Mouse (Mus musculus): ENCODE results near the gene Tanc1.

The Tanc1 gene

DNA sequence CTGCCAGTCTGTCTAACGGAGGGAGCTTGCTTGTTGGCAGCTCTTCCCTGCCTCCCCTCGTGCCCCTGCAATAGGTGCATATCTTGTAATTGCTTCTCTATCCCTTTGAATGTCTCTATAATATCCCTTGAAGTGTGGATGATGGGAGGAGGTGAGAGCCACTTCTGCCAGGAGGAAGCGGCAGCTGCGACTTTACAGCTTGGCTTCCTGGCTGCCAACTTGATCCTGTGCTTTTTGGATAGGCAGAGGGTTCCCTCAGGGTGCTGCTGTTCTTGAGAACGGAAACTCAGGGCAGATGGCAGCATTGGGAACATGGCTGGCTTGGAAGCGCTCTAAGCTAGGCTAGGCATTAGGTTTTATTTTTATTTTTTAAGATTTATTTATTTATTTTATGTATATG lies 183.0 kb downstream of the Tanc1 start:
- no peak for DNase-seq (ENCODE audit: low spot score)

DNA sequence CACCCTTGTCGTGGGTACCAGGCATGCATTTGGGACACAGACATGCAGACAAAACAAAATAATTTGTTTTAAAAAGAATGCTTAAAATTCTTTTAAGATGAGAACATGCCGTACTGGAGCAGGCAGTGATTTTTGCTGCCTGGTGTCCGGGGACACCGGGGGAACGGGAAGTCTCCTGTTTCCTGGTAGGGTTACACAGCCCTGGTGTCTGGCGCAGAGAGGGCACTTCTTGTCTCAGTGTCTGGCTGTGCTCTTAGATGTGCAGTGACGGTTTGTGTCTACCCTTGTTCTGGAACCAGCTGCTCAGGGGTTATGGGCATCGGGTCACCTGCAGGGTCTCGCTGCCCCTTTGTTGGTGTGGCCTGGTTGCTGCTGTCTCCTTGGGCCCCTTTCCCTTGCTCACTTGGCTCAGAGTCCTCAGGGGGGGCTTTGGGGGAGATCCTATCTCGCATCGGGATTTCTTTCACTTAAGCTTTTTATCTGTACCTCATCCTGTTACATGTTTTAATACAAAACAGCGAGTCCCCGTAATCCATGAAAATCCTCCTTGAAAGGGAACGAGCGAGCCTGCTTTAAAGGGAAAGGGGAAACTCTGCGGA lies 187.2 kb downstream of the Tanc1 start:
- no peak for DNase-seq (ENCODE audit: low spot score)

DNA sequence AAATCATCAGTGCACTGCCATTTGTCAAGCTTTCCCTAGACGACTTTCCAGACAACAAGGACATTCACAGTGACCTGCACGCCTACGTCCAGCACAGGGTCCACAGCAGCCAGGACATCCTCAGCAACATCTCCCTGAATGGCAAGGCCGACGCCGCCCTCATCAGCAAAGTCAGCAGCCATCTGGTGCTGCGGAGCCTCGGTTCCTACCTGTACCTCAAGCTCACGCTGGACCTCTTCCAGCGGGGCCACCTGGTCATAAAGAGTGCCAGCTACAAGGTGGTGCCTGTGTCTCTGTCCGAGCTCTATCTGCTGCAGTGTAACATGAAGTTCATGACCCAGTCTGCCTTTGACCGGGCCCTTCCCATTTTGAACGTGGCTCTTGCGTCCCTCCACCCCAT lies 187.7 kb downstream of the Tanc1 start:
- no peak for DNase-seq (ENCODE audit: low spot score)

DNA sequence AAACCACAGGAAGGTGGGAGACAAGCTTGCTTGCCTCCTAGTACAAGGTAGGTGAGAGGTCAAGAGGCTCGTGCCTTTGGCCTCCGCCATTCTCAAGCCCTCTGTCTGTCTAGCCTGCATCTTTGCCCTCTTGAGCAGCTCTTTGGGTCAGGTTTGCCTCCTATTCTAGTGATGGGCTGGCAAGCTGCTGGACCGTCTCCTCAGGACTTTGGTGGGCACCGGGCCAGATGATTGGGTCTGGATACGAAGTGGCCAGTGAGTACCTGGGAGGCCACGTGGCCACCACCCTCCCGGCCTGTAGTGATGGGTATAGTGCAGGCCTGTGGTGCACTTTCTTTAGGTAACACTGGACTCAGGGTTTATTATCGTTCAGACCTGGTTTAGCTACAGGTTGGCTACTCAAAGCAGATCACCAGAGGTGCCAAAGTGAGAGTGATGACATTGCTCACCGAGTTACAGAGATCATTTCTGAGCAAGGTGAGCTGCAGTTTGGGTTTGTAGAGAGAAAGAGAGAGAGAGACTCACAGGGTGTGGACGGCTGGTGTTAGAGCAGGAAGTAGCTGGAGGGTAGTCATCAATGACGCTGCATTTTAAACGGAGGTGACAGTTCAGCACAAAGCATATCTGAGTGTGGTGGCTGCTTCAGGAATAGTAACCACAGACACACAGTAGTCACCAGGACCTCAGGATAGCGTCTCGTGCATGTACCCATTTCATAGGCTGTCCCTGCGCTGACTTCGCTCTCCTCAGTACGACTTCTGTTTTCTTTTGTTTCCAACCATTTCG lies 188.8 kb downstream of the Tanc1 start:
- DNase-seq (ENCODE audit: low spot score): no peak

DNA sequence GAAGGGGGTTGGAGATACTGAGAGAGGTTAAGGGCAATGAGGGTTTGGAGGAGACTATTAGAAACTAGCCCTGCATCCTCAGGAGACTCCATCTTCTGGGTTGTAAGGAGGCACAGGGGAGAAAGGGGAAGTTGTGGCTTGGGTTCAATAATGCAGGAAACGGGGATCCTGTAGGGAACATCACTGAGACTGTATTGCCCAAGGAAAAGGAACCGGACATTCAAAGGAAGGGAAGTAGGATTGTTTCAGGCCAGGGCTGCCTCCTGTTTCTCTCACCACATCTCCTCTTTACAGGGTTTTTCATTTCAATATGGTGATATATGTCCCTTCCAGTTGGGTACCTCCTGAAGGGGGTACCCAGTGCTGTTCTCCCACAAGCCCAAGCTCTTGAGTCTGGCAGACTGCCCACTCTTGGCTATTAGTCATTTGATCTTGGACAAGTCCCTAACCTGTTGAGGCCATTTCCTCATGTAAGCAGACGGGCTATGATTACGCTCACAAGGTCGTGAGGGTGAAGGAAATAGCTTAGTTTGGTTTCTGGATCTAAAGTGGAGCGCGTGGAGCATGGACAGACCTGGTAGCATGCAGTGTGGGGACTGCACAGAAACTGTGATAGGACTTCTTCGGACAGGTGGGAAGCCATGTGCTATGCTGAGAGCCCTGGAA lies 191.0 kb downstream of the Tanc1 start:
- no peak for DNase-seq (ENCODE audit: low spot score)

DNA sequence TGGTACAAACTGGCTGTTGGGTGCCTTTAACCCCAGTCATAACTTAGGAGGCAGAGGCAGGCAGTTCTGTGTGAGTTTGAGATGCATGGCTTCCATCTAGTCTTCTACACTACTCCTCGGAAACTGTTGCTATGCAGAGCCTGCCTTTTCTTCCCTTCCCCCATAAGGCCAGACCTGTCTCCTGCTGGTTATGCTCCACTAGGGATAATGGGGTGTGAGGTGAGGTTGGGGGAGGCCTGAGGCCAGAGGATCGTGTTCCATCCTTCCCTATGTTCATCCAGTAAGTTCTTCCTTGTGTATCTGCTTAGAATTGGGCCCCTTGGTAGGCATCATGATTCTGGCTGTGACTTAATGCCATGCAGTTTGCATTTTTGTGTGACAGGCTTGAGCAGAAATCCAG lies 193.8 kb downstream of the Tanc1 start:
- no peak for DNase-seq (ENCODE audit: low spot score)

DNA sequence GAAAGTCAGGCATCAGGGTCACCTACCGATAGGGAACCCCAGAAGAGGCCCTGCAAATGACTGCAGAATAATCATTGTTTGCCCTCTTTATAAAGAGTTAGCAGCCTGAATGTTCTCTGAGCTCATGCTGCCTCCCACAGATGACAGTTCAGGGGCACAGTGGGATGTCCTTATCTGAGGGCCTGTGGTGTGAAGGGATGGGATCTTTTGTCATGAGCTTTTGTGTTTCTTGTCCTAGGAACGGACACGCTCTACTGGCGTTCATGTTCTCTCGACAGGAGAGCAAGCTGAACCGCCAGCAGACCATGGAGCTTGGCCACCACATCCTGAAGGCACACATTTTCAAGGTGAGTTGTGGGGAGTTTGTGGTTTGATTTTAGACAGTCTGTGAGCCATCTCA lies 194.2 kb downstream of the Tanc1 start:
- no peak for DNase-seq (ENCODE audit: low spot score)

DNA sequence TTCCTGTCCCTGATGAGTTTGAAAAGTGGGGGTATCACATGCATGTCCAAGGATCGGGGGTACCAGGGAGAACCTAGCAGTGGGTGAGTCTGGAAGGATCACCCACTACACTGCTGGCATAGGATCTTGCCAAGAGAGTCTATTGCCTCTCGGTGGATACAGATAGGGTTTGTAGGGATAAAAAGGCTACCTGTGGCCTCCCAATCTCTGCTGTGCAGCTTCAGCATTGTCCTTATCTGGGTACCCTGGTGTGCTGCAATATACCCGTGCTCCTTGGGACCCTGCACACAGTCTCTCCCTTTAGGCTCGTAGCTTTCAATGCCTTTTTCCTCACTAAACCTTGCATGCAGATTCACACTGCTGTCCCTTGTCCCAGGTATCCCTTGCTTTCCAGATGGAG lies 196.8 kb downstream of the Tanc1 start:
- no peak for DNase-seq (ENCODE audit: low spot score)

DNA sequence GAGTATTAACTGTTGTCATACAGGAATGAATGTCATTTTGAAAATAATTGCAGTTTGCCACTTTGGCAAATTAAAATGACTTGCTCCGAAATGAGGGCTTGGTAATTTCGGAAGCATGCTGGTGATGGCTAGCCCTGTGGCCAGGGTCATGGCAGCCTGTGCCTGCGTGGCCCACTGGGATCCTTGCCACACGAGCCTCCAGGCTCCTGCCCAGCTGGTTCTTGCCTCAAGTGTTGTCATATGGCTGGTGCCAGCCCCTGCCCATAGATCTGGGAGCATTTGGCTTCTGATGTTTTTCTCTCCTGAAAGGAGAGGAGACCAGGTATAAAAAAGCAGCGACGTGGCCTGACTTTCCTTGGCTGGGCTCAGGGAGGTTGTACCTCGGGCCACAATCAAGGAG lies 198.2 kb downstream of the Tanc1 start:
- DNase-seq (ENCODE audit: low spot score): no peak

DNA sequence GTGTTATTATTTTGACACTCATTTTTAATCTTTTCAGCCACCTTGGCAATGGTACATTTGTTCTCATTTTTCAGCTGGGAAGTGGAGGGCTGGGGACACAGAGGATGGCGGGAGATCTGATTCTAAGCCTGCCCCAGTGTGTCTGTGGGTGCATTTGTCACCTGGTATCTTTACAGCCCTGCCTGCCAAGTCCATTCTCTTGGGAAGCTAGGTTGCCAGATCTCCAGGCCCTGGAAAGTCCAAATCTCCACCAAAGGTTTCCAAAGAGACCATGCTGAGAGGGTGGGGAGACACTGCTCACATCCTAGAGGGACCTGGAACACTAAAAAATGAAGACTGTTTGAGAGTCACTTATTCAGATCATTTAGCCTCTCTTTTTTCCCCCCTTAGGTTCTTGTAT lies 199.4 kb downstream of the Tanc1 start:
- no peak for DNase-seq (ENCODE audit: low spot score)

DNA sequence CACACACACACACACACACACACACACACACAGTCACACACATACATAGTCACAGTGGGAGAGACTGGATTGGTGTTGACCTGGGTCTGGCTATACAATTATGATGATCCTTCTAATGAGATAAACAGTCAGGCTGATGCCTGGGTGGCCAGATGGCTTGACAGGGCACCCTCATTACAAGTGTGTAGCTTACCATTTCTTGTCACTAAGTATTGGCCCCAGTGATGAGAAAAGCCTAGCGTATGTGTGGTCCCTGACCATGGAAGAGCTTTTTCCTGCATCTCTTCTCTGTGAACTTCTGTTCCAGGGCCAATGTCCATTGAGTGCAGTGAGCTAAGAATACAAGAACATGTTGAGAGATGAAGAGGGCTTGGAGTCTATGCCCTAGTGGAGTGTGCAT lies 200.8 kb downstream of the Tanc1 start:
- no peak for DNase-seq (ENCODE audit: low spot score)

DNA sequence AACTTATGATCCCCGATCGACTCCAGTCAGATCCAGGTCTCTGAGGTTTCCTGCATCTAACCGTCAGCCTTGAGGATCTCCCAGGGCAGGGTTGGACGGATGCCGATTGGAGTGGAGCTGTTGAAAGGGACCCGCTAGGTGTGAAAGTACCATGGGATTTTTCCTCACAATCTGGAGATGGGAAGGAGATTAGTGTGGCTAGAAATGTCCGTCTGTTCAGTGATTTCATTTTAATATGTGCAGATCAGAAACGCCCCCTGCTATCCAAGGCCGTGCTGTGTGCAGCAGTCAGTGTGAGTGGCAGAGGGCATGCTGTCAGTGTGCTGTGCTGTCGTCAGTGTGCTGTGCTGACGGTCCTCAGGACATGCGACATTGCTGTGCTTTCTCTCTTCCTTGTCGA lies 201.6 kb downstream of the Tanc1 start:
- DNase-seq (ENCODE audit: low spot score): no peak

DNA sequence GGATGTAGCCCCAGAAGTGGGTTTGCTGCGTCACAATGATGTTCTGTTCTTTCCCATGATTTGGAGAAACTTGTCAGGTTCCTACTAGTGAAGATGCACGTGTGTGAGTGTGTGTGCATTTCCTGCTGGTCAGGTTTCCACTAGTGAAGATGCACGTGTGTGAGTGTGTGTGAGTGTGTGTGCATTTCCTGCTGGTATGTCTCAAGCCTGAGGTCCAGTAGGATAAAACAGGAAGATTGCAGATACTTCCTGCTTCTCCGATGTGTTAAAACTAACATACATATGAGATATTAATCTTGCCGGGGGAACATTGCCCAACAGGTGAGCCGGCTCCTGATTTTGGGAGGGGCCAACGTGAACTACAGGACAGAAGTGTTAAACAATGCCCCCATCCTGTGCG lies 203.2 kb downstream of the Tanc1 start:
- no peak for DNase-seq (ENCODE audit: low spot score)

DNA sequence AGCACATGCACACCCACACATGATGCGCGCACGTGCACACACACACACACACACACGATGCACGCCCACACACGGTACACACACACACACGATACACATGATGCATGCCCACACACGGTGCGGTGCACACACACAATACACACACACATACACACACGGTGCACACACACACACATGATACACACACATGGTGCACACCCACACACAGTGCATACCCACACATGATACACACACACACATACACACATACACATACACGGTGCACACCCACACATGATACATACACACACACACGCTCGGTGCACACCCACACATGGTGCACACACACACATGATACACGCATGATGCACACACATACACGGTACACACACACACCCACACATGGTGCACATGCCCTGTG lies 206.8 kb downstream of the Tanc1 start:
- no peak for DNase-seq (ENCODE audit: low spot score)

DNA sequence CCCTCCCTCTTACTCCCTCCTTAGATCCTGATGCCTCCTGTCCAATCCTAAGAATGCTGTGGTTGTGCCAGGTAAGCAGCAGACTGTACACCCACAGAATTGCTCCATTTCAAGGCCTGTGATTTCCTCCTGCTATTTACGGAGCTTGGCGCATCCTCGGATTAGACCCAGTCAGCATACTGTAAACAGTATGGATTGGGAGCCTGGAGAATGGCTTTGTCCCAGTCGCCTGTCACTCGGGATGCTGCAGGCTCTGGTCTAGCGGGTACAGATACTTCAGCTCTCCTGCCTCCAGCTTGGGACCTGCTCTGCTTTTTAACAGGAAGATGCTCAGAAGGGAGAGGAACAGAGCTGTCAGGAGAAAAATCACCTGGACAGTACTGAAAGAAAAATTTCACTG lies 207.6 kb downstream of the Tanc1 start:
- DNase-seq (ENCODE audit: low spot score): no peak

DNA sequence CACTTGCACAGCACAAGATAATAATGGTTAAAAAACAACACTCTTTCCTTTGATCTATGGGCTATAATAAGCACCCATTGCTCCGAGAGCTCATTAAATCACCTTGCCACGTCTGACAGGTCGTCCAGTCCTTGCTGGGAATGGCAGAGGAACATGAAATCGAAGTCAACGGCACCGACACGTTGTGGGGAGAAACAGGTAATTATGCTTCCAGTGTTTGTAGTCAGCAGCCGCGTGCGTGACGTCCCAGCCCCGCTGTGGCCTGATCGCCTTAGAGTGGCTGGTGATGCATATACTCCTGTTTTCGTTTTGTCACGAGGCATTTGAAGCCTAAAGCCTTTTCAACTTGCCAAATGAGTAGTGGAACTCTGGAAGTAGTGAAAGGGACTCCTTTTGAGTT lies 208.2 kb downstream of the Tanc1 start:
- DNase-seq (ENCODE audit: low spot score): no peak

DNA sequence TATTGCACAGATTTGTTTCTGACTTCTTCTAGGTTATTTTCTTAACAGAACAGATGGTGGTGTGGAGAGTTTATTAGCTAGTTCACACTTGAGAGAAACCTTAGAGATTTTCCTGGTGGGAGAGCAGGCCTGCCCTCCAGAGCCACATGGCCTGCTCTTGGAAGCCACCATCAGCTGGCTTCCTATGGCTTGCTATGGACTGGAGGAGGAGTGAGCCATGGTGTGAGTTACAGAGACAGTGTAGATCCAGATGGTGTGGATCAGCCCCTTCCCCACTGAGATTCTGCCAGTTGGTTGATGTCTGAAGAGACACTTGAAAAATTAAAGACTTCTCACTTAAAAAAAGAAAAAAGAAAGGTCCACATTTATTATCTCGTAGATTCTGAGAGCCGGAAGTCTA lies 209.2 kb downstream of the Tanc1 start:
- no peak for DNase-seq (ENCODE audit: low spot score)

DNA sequence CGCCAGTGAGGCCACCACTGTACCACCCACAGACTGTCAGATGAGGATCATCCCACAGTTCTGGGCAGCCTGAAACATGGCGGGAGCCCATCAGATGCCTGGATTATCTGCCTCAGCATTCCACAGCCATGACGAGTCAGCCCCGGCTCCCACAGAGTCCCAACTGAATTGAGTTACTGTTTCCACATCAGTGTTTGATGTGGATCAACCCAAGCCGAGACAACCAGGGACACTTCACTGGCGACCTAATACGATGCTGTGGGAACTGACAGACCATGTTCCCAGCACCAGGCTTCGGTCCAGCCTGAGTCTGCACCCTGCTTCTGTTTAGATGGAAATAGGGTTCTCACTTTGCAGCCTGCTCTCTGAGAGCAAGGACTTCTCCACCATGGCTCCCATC lies 212.4 kb downstream of the Tanc1 start:
- peak; percentile 42 for DNase-seq (ENCODE audit: low spot score)

DNA sequence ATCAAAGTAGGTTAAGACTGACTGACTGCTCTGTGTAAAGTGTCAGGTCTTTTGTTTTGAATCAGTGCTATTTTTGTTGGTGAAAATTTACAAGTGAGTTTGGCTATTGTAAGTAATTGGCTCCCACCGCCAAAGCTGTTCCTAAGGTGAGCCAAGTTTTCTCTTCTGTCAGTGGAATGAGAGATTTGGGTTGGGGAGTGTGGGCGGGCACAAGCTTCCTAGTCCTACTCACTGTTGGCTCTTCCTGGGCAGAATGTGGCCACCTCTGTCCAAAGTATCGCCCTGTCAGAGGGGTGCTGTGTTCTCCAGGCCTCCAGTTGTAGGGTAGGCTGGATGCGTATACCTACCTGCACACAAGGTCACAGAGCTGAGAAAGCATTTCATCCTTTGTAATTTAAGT lies 213.5 kb downstream of the Tanc1 start:
- DNase-seq (ENCODE audit: low spot score): no peak

DNA sequence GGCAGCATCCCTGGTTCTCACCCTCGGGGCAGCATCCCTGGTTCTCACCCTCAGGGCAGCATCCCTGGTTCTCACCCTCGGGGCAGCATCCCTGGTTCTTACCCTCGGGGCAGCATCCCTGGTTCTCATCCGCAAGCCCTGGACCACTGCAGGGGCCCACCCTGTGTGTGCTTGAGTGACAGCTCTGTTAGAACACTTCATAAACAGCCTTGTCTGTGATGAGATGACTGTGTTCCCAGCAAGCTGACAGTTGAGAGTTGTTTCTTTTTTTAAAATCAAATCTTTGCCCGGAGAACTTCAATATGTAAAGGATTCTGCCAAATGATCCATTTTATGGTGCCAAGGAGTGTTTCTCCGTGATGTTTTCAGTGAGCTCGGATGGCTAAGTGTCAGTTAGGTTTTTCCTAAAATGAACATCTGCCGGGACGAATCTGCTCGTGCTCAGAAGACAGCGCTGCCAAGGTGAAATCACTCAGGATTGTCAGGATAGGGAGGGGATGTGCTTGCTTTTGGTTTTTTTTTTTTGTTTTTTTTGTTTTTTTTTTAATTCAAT lies 216.3 kb downstream of the Tanc1 start:
- DNase-seq (ENCODE audit: low spot score): no peak

DNA sequence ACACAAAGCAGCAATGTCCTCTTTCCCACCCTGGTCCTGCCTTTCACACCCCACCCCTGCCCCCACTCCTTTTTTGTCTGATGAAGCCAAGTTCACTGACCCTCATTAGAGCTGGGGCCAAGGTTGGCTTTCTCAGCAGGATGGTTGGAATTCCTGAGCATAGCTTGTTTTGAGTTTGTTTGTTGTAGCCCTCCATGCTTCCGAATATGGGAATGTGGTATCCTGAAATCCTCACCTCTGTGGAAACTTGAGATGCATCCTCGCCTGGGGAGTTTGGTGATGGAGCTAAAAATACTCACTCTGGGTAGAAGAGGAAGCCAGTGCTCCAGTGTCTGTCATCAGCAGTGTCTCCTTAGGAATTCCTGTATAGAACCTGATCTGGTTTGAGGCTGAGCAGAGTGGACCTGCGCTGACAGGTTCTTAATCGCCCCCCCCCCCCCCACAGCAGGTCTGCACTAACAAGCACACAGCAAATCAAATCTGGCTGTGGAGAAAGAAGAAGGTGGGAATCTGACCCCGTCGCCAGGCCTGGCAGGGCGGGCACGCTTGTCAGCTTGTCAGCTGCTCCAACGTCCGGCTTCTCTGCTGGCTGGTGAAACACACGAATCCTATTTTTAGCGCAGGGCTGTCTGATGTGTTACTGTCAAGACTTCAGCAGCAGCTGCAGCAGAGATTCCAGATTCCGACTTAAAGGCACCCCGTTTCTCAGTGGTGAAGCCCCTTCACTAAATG lies 217.1 kb downstream of the Tanc1 start:
- DNase-seq (ENCODE audit: low spot score): peak; percentile 36

DNA sequence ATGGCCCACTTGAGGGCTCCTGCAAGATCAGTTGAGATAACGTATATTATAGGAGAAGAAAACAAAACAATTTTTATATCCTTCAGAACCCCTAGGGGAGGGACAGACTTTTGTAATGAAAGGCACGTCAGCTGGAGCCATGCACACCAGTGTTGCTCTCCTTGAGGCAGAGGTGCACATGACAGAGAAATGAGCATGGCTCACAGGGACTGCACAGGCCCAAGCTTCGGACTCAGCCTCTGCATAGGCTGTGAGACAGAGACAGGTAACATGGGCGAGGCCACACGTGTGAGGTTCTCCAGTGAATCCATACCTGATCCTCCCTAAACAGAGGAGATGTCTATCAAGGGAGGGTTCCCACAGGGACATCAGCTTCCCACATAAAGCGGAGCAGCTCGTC lies 217.9 kb downstream of the Tanc1 start:
- DNase-seq (ENCODE audit: low spot score): no peak

DNA sequence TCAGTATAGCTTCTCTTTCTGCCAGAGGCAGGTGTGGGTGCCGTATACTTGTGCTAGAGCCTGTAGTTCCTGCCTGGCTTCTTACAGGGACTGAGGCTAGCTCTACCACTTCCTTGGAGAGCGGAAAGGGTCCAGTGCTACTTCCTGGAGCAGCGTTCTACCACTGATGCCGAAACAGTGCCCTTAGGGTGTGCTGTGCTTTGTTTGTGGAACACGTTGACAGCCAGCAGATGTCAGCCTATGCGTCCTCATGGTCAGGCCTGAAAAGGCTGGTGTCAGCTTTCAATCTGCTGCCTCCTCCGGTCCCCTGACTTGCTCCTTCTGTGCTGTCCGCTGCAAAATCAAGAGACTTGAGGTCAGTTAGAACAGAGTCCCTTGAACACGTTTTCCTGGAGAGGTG lies 218.3 kb downstream of the Tanc1 start:
- DNase-seq (ENCODE audit: low spot score): no peak

All from testis, postnatal 14 days (tissue).